Mouse (Mus musculus) heart, postnatal 0 days (tissue): ENCODE data around the gene Iqcg.

Source experiments
- CTCF ChIP-seq: IDR thresholded peaks from 2 replicates; pipeline ENCODE4 v1.5.1; 2016; ENCODE audit warnings: antibody characterized with exemption, control low read depth, low read depth
- EP300 ChIP-seq: IDR thresholded peaks from 2 replicates; pipeline ENCODE4 v1.6.1; 2016; ENCODE audit warnings: antibody characterized with exemption, low read depth

GRCm38 (mm10) chr16:33061400-33061799 lies 5.4 kb upstream of the Iqcg start:
- TF ChIP-seq EP300 (no peak), CTCF (no peak)
